Mouse (Mus musculus) stomach, postnatal 0 days (tissue): ENCODE data around the gene Hist1h3a.

Experiments used
- CTCF ChIP-seq: IDR thresholded peaks from 2 replicates; pipeline ENCODE4 v1.5.1; 2016; ENCODE audit warnings: antibody characterized with exemption, low read depth, mild to moderate bottlenecking, moderate library complexity
- EP300 ChIP-seq: optimal IDR thresholded peaks from 2 replicates; pipeline ENCODE3; 2016; ENCODE audit warnings: antibody characterized with exemption

- TF ChIP-seq CTCF = no peak
- no peak for TF ChIP-seq EP300
Measured at GRCm38 (mm10) chr13:23779025-23779424, 16.8 kb upstream of the Hist1h3a start.
